Mouse (Mus musculus) hindbrain, embryonic 11.5 days (tissue): ENCODE measurements around the gene Zfp217. TPM values are rescaled to one million over a fixed set of nuclear protein-coding genes. Genes with fewer than 3 reads are reported as not detected.

Source experiments
- ATAC-seq: fragments of 200-750 bp; cut with Nextera tagmentation; 2 replicates; pipeline ENCODE4 v1.8.0; 2017; ENCODE audit warnings: mild to moderate bottlenecking, moderate TSS enrichment, moderate library complexity; ENCODE audit not compliant: low FRiP score
- DNase-seq: peaks from one replicate; pipeline ENCODE4 v3.0.0-alpha.2; 2015; ENCODE audit warnings: low spot score
- H3K27ac ChIP-seq: fragments of 300-500 bp; sonication (generic); 2 replicates; pipeline ENCODE4 v1.5.1; 2014; ENCODE audit warnings: mild to moderate bottlenecking, low read depth, low read length
- H3K27me3 ChIP-seq: fragments of 300-500 bp; sonication (generic); 2 replicates; pipeline ENCODE4 v1.6.1; 2014; ENCODE audit warnings: mild to moderate bottlenecking, low read length, moderate library complexity, mixed read lengths; ENCODE audit not compliant: control insufficient read depth, insufficient read depth
- H3K36me3 ChIP-seq: fragments of 300-500 bp; sonication (generic); 2 replicates; pipeline ENCODE4 v1.6.1; 2014; ENCODE audit warnings: mild to moderate bottlenecking, low read length, moderate library complexity, mixed read lengths; ENCODE audit not compliant: control insufficient read depth, insufficient read depth
- H3K4me1 ChIP-seq: fragments of 300-500 bp; sonication (generic); replicated peaks from 2 replicates; pipeline ENCODE4 v1.6.1; 2014; ENCODE audit warnings: low read length, mixed read lengths; ENCODE audit not compliant: control insufficient read depth, insufficient read depth
- H3K4me2 ChIP-seq: fragments of 300-500 bp; sonication (generic); replicated peaks from 2 replicates; pipeline ENCODE4 v1.6.1; 2014; ENCODE audit warnings: mild to moderate bottlenecking, low read depth, low read length
- H3K4me3 ChIP-seq: fragments of 300-500 bp; sonication (generic); 2 replicates; pipeline ENCODE4 v1.5.1; 2014; ENCODE audit warnings: low read depth, low read length
- H3K9ac ChIP-seq: fragments of 300-500 bp; sonication (generic); 2 replicates; pipeline ENCODE4 v1.6.1; 2014; ENCODE audit warnings: low read depth, low read length
- H3K9me3 ChIP-seq: fragments of 300-500 bp; sonication (generic); 2 replicates; pipeline ENCODE4 v1.6.1; 2016; ENCODE audit warnings: low read length; ENCODE audit not compliant: control insufficient read depth
- WGBS: fragments of 180-500 bp; shearing (Covaris S2); extraction: QIAGEN DNeasy Blood & Tissue Kit; methylation state at CpG from one replicate; pipeline ENCODE4 v1.1.7; 2014; 5-methylcytosine and 5-hydroxymethylcytosine counted together
- polyA plus RNA-seq: library from polyadenylated mRNA; unstranded; fragments of >200 nt; fragmentation: Nextera tagmentation; extraction: Ambion mirVana; gene quantifications from 2 replicates; pipeline ENCODE4 v1.2.1, GENCODE M21; 2014

Gene Zfp217
- polyA plus RNA-seq, 1 experiment from 2014 or later = 4.8 TPM

DNA sequence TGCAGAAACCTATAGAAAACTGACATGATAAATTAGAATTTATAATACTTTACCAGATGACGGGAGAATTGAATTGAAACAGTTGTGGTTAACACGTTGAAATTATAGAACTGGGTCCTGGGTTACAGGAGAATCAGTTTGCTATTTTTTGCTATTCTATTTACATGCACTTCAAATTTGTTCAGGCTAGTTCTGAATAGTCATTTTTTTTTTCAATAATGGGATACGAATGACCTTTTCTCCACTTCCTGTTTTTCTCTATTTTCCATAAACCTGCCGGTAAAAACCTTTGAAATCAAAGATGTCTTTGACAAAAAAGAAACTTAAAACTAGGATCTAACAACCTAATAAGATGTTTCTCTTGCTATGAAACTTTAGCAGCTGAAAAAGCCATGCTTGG lies 733 bp downstream of the Zfp217 start:
- Histone ChIP-seq H3K4me1 (no peaks in the 10 kb centered on the region), H3K4me2 (no peak overlapping the region), H3K4me3 (no peak overlapping the region), H3K9ac (no peak overlapping the region), H3K36me3 (no peaks in the 10 kb centered on the region), H3K27ac (no peak overlapping the region), H3K9me3 (no peaks in the 10 kb centered on the region), H3K27me3 (no peaks in the 10 kb centered on the region)
- WGBS = 79% methylated on average over 4 of the region's 4 CpGs
- DNase-seq = no peak
- ATAC-seq = no peak

DNA sequence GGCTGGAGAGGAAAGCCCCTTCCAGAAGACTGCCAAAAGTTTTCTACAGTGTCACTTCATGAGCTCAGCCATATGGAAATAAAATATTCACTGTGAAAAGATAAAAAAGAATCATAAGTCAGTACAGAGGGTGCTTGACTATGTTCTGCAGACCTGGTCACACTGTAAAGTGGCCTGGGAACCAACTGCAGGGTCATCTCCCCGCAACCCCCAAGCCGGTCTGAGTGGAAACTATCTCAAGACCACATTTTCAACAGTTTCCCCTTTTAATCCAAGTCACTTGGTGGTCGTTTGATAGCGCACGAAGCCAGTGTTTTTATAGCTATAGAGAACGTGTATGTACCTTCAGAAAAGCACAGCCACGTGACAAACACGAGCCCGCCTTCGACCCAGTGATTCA lies 3.6 kb downstream of the Zfp217 start:
- Histone ChIP-seq H3K4me1 (no peaks in the 10 kb centered on the region), H3K27ac (no peak overlapping the region), H3K4me3 (no peak overlapping the region), H3K4me2 (no peak overlapping the region), H3K9me3 (no peaks in the 10 kb centered on the region), H3K9ac (no peak overlapping the region), H3K36me3 (no peaks in the 10 kb centered on the region), H3K27me3 (no peaks in the 10 kb centered on the region)
- WGBS = 91% methylated on average over 10 of the region's 10 CpGs
- ATAC-seq (no peak), DNase-seq (no peak)

DNA sequence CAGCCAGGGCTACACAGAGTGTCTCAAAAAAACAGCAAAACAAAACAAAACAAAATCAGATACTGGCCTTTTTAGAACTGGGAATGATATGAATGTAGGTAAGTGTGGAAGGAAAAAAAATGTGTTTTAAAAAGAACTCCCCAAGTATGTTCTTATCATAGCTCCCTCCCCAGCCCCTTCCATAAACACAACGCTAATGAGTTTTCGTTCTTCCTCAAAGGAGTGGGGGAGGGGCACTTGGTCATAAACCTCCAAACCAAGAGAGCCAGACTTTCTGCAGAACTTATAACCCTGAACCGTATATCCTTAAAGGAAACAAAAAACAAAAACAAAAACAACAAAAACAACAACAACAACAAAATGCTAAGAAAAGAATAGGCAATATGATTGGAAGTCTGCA lies 4.0 kb downstream of the Zfp217 start:
- H3K27ac ChIP-seq = no peak overlapping the region
- no peaks in the 10 kb centered on the region for H3K27me3 ChIP-seq
- no peak overlapping the region for H3K4me3 ChIP-seq
- DNase-seq (no peak), ATAC-seq (no peak)
- 38% methylated on average over 3 of the region's 3 CpGs for WGBS
- no peaks in the 10 kb centered on the region for H3K36me3 ChIP-seq
- no peaks in the 10 kb centered on the region for H3K4me1 ChIP-seq
- no peaks in the 10 kb centered on the region for H3K9me3 ChIP-seq
- no peak overlapping the region for H3K4me2 ChIP-seq
- H3K9ac ChIP-seq = no peak overlapping the region

GRCm38 (mm10) chr2:170142542-170142941 lies 5.4 kb downstream of the Zfp217 start:
- H3K4me3 ChIP-seq = no peak overlapping the region
- H3K36me3 ChIP-seq = no peaks in the 10 kb centered on the region
- H3K4me2 ChIP-seq = no peak overlapping the region
- no peaks in the 10 kb centered on the region for H3K9me3 ChIP-seq
- no peak for DNase-seq
- 92% methylated on average over 10 of the region's 10 CpGs for WGBS
- H3K4me1 ChIP-seq = no peaks in the 10 kb centered on the region
- H3K9ac ChIP-seq = no peak overlapping the region
- ATAC-seq = no peak
- H3K27ac ChIP-seq = no peak overlapping the region
- H3K27me3 ChIP-seq = no peaks in the 10 kb centered on the region

- no peak overlapping the region for H3K4me3 ChIP-seq
- no peak overlapping the region for H3K9ac ChIP-seq
- H3K36me3 ChIP-seq = no peaks in the 10 kb centered on the region
- H3K27me3 ChIP-seq = no peaks in the 10 kb centered on the region
- 93% methylated on average over 5 of the region's 5 CpGs for WGBS
- no peak overlapping the region for H3K4me2 ChIP-seq
- no peak for ATAC-seq
- DNase-seq = no peak
- H3K9me3 ChIP-seq = no peaks in the 10 kb centered on the region
- H3K27ac ChIP-seq = no peak overlapping the region
- no peaks in the 10 kb centered on the region for H3K4me1 ChIP-seq
Observed at GRCm38 (mm10) chr2:170141481-170141880, 6.4 kb downstream of the Zfp217 start.

DNA sequence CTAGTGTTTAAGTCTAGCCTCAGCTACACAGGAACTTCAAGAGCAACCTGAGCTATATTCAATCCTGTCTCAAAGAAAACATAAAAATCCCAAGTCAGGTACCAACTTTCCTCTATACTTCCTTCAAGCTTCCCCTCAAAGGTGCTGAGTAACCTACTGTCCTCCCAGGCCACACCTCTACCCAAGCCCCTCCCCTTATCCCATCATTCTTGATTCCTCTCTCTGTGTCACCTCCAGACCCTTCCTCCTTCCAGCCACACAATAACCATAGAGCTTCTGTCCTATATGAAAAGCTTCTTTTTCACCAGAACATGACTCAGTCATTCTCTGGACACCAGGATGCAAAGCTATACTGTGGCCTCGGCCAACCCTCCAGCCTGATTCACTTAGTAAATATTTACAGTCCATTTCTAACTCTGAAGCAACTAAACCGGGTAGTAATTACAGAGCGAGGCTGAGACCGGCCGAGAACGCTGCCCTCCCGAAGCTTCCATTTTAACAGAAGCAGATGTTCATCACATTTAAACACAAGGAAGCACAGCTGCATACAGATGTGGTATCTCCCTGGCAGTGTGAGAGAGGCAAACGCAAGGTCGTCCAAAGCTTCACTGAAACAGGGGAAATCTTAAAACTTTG lies 8.4 kb downstream of the Zfp217 start:
- Histone ChIP-seq H3K9ac (no peak overlapping the region), H3K4me2 (no peak overlapping the region), H3K27ac (no peak overlapping the region), H3K27me3 (no peaks in the 10 kb centered on the region), H3K36me3 (no peaks in the 10 kb centered on the region), H3K4me3 (no peak overlapping the region), H3K4me1 (no peaks in the 10 kb centered on the region), H3K9me3 (no peaks in the 10 kb centered on the region)
- WGBS = 71% methylated on average over 9 of the region's 9 CpGs
- no peak for DNase-seq
- no peak for ATAC-seq

DNA sequence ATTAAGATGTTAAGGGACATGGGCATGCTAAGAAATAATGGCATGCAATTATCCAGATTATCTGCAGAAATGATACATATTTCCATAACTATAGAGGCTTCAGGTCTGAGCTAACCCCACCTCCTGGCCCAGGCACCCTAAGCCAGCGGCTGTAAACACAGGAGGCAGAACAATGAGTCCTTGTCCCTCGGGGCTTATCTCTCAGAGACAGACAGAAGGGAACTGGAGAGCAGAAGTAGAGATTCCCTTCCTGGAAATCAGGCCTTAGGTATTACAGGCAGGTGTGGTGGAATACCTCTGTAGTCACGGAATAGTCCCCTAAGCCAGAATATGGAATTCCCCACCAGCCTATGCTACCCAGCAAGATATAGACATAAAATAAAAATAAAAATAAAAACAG lies 11.0 kb downstream of the Zfp217 start:
- Histone ChIP-seq H3K9ac (no peak overlapping the region), H3K27me3 (no peaks in the 10 kb centered on the region), H3K4me1 (no peaks in the 10 kb centered on the region), H3K4me2 (no peak overlapping the region), H3K9me3 (no peaks in the 10 kb centered on the region), H3K27ac (no peak overlapping the region), H3K36me3 (no peaks in the 10 kb centered on the region), H3K4me3 (no peak overlapping the region)
- ATAC-seq = no peak
- no peak for DNase-seq
- 45% methylated on average over 3 of the region's 3 CpGs for WGBS

GRCm38 (mm10) chr2:170135820-170136219 lies 12.1 kb downstream of the Zfp217 start:
- WGBS = 73% methylated on average over 6 of the region's 6 CpGs
- Histone ChIP-seq H3K9ac (no peak overlapping the region), H3K4me3 (no peak overlapping the region), H3K4me2 (no peak overlapping the region), H3K9me3 (no peaks in the 10 kb centered on the region), H3K4me1 (no peaks in the 10 kb centered on the region), H3K27me3 (no peaks in the 10 kb centered on the region), H3K36me3 (no peaks in the 10 kb centered on the region), H3K27ac (no peak overlapping the region)
- ATAC-seq = no peak
- no peak for DNase-seq

GRCm38 (mm10) chr2:170134026-170134690 lies 13.7 kb downstream of the Zfp217 start:
- DNase-seq (no peak), ATAC-seq (no peak)
- Histone ChIP-seq H3K27ac (no peak overlapping the region), H3K4me1 (no peaks in the 10 kb centered on the region), H3K9me3 (no peaks in the 10 kb centered on the region), H3K36me3 (no peaks in the 10 kb centered on the region), H3K27me3 (no peaks in the 10 kb centered on the region), H3K4me3 (no peak overlapping the region), H3K4me2 (no peak overlapping the region; the same call in 1 of the 2 replicates), H3K9ac (no peak overlapping the region)
- 13% methylated on average over 12 of the region's 12 CpGs for WGBS
